Mouse (Mus musculus) ovary, postnatal 10 days (tissue): ENCODE measurements at regions not wholly inside any gene's neighbourhood (a gene's known extent, or its start where the extent isn't known, plus 50 kb on each side); places are given as distances from the start of the nearest gene placed in this dataset.

ENCODE experiments used
- DNase-seq: peaks from one replicate; pipeline ENCODE4 v3.0.0; 2022; ENCODE audit warnings: low spot score

DNA sequence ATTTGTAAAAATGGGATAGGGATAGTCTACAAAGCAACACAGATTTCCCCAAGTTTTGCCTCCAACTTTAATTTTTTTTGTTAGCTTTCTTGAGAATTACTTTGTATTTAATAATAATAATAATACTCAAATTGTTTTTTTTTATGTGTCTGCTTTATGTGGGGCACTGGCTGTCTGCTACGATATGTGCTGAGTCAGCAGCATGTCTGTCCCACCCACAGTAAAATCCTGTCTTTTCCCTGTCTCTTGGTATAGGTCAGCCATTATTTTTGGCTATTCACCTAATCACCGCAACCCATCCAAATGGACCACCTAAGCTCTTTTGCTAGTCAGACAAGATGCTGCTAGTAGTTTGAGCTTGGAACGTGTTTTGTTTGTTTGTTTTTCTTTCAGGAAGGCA lies 473.0 kb downstream of the Hs3st4 start:
- DNase-seq: no peak

DNA sequence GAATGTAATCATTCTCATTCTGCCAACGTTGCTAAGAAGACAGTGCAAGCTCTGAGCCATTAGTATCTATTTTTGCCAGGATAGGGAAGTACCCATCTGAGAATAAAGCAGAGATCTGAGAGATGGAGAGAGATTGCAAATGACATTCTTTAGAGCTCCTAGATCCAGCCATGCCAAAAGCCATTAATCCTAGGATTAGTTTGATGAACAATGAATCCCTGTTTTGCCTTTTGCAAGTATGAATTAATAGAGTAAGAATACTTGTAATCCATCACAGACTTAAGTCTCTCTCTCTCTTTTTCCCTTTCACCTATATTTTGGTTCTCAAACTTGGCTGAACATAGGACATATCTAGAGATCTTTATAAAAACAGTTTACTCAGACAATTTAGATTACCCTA lies 504.7 kb downstream of the Hs3st4 start:
- DNase-seq: no peak

DNA sequence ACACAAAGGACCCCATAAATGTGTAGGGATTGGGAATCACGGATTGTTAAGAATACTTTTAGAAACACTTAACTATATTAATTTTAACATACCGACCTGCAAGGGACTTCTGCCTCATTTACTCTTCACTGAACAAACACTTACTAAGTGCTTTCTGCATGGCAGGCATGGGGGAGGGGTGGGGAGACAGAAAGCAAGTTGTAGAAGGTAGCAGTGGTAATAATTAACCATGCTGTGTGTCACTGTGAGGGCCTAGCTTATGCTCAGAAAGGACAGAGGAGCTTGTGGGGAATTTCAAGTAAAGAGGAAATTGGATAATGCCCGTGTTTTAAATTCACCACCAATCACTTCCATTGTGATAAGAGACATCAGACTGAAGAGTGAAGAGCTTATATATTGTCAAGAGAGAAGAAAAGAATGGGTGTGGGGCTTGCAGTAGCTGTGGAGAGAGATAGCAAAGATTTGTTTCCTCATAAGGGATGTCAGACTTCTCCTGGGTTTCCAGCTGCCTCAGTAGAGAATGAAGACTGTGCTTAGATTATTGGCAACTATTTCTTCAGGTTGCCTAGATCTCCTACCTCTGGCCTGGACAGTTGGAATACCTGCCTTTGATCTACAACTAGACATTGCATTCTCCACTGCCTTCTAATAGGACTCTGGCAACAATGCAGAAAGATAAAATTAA lies 508.6 kb downstream of the Hs3st4 start:
- DNase-seq: no peak

DNA sequence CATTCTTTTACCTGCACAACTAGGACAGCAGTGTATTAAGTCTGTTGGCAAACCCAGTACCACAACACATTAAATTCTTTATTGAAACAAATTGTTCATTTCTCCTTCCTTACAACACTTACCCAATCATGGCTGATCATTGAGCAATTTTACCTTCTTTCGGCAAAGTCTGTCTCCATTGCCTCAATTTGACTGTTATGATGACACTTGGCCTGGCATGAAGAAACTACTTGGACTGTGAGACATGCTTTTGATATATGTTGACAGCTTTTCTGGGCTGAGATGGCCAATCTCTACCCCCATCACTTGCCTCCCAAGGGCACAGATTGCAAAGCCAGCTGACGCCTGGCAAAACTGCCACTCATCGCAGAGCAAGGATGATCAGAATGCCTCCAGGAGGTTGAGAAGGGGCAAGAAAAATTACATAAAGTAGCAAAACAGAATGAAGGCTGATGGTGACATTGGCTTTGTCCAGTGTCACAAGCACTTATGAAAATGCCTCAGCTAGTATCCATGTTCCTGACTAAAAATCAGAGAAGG lies 509.3 kb downstream of the Hs3st4 start:
- DNase-seq: no peak

DNA sequence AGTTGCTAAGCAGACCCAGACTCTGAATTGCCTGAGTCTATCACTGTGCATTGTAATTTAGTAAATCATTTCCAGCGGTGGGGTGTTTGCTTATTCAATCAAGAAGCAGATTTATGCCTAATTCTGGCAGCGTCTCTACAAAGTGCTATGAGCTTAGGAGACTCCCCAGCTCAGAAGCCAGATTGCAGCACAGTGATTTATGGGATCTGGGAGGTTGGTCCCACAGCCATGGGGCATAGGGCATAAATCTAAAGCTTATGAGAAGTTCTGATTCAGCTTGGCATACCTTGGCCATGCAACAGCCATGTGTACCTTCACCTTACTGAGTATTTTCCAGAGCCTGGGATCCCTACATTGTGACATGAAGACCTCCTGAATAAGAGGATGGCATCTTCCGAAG lies 518.0 kb downstream of the Hs3st4 start:
- no peak for DNase-seq

DNA sequence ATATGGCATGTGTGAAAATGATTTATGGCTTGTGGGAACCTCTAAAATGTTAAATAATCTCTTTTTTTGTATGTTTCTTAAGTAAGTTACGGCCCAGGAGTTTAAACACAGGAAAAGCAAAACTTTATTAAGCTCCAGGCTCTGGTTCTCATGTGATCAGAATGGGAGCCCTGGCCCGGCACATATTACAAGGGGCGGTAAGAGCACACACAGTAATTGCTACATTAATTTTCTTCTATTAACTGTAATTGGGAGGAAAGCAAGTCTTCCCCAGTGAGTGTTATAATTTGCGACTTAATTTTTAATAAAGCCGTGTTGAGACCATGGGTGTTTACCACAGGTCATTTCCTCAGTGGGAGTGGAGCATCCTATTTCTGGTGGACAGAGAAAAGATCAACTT lies 520.1 kb downstream of the Hs3st4 start:
- no peak for DNase-seq

DNA sequence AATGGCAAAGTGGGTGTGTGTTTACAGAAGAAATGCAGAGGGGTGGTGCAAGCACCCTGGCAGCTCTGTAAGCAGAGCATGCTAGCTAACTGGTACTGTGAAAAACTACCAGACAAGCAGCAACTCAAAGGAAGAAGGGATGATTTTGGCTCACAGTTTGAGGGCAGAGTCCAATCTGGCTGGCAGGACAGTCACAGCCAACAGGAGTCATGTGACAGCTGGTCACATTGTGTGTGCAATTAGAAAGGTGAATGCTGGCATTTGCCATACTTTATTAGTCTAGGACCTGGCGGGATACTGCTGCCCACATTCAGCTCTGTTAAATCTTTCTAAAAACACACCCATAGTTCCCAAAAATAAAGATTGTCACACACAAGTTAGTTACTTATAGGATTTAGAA lies 566.4 kb downstream of the Hs3st4 start:
- DNase-seq: no peak

DNA sequence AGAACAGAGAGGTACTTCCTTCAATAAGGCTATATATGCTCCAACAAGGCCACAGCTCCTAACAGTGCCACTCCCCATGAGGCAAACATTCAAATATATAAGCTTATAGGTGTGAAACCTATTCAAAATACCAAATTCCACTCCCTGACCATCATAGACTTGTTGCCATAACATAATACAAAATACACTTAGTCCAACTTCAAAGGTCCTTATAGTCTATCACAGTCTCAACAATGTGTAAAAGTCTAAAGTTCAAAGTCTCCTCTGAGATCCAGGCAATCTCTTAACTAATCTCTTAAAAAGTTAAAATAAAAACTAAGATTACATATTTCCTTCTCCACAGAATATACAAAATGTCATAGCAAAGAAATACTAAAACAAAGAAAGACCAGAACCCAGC lies 574.5 kb downstream of the Hs3st4 start:
- DNase-seq: no peak

DNA sequence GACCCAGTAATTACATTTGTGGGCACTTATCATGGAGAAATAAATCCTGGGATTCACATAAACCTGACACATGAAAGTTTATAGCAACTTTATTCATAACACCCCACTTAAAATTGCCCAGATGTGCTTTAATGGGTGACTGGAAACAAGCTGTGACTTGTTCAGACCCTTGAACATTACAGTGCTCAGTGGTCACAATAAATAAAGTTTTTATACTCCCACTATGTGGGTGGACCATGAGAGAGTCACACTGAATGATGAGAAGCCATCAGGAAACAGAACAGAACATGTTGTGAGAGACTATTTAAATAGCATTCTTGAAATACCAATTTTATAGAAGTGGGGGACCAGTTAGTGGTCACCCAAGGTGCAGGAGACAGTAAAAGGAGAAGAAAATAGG lies 588.1 kb downstream of the Hs3st4 start:
- DNase-seq: no peak

DNA sequence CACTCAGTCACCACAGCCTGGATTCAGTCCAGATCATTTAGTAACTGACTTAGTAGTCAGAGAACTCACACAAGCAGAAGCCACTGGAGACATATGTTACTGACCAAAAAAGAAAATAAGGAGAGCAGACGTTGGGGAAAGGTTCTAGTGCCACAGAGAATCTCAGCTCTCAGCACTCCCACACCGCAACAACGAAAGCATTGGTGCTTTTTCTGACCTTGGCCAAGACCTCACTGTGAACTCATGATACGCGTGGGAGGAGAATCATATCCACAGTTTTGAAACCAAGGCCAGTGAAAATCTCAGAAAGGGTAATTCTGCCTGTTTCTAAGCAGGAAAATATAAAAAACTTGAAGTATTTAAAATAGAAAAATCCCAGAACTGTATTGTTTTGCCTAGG lies 591.0 kb downstream of the Hs3st4 start:
- DNase-seq: no peak

DNA sequence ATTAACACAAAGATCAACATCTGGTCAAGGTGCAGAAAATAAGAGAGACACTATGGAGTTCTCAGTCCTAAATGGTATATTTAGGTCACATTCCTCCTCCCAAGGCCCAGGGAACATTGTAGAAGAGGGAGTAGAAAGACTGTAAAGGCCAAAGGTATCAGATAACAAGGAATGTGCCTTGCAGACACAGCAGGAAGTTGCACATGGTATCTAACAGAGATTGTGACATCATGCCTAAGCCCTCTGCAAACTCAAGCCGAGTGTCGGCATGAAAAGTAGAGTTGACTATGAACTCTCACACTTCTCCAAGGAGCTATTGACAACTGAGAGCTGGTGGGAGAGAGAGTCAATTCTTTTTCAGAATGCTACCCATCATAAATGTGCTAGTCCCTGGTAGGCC lies 598.7 kb downstream of the Hs3st4 start:
- no peak for DNase-seq

DNA sequence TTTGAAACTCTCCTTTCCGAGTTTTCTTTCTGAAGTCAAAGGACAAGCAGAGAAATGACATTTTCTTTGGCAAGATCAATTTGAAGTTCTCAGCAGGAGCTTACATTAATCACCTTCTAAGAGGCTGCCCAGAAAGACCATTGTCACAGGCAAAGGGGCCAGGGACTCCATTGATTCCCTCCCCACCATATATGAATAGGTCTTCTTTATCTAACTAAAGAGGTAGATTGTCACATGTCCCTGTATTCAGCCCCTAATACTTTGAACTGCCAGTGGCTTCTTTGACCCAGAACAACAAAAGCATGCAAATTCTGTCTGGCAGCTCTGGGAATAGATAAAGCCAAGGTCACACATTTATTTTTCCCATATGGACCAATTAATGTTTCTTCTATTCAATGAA lies 602.6 kb downstream of the Hs3st4 start:
- no peak for DNase-seq

DNA sequence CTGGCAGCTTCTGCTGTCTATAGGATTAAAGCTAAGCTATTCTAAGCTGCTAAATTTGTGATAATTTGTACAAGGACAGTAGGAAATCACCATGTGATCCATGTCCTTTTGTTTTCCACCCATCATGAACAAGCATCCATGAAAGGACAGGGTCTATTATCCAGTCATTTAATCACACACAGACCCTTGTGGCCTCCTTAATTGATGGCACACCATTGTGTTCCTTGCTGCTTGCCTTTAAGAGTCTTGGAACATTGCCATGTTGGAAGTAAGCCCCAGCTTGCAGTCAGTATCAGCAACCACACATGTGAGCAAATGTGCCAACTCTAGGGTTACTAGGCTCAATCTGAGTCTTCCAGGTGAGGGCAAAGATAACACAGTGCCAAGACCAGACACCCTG lies 608.7 kb downstream of the Hs3st4 start:
- DNase-seq: no peak

DNA sequence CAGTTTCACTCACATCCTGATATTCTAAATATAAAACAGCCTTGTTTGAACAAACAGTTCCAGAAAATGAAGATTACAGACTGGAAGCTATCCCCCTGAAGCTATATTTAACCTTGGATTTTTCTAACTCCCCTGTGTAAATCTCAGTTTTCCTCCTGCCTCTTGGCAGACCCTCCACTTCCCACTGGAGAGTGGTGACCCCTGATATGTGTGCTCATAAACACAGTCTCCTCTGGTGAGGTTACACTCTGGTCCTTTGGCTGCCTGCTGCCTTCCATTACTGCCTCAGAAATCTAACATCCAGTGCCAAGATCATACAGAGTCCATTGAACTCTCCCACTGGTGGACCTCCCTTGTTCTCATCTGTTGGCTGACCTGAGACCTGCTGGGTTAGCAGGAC lies 610.8 kb downstream of the Hs3st4 start:
- no peak for DNase-seq

DNA sequence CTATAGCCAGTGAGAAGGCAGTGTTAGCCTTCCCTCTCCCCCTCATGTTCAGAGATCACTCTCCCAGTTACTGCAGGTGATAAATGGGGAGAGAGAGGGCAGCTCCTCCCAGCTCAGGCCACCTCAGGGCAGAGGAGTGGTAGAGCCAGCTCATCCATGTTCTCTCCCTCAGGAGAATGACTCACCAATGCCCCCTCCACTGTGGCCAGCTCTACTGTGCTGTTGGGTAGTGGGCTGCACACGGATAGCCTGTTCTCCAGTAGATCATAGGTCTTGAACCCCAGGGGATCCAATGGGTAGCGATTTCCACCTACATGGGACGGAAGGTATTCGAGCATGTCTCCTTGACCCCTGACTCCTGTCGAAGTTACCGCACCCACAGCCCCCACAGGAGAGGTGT lies 618.1 kb downstream of the Hs3st4 start:
- no peak for DNase-seq

DNA sequence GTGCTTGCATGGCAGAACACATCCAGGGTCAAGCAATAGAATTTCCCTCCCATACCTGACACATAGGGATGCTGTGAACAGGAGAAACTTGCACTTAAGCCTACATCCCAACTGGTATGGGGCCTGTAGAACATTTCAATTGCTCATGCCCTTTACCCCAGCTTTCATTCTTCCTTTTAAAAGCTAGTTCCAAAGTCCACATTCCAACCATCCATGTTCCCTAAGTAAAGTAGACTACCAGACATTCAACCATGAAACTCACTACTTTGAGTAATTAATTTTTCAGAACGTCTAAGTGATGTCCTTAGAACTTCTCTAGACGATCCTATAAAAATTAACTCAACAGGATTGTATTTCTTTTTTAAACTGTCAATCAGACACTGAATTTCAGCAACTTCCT lies 621.9 kb downstream of the Hs3st4 start:
- DNase-seq: no peak

DNA sequence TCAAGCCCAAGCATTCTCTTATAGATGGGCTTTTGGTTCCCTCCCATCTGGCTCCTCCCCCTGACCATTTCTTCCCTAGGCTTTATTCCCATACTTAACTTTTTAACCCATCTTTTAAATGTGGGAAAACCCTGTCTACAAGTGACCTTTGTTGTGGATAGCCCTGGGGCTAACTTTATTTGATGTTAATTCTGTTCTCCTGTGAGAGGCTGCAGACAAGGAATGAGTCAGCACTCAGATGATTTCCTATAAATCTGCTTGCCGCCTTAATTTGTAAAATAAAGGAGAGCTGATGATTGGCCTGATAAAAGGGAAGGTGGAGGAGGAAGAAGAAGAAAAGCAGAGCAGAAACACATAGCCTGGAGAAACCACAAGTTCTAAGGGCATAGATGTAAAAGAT lies 623.3 kb downstream of the Hs3st4 start:
- no peak for DNase-seq

DNA sequence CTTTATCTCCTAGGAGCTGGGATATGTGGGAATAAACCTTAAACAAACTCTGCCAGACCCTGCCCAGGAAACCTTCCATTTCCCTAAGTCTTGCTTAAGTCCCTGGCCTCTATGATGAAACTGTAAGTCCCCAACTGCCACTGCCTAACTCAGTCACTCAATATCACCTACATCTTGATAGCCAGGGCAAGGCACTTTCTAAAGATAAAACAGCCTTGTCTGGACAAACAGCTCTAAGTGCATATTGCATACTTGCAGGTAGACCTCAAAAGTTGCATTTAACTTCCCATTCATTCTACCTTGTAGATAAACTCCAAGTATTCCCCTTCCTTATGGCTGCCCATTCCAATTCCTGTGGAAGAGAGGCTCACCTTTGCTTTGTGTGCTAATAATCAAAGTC lies 624.4 kb downstream of the Hs3st4 start:
- no peak for DNase-seq

DNA sequence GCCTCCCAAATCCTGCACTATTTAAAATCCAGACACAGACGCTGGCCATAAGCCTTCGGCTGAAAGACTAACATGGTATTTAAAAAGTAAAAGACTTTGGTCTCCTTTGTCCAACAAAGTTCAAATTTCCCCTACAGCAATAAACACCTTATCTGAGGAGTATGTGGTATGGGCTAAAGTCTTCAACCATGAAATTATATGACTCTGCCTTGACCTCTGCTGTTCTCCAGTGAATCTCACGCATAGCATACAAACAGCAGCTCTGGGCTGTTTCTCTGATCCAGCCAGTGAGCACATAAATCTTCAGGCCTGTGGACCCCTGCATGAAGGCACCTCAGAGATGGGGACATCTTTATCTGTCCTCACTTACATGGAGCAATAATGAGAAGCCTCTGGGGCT lies 627.8 kb downstream of the Hs3st4 start:
- DNase-seq: no peak

DNA sequence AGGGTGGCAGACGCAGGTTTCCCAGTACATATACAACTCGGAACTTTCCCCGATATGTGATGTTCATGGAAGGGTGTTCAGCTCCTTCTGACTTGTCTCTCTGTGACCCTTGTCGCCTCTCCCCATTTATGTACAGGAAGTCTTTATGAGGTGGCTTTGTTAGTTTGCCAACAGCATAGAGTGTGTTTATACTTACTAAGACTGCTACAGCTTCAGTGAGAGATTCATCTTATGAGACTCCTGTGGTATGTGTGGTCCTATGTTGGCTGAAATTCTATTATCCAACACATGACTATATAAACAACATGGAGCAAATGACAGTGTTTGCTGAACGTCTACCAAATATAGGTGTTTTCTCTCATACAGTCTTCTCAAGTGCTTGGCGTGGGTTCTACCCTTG lies 664.5 kb downstream of the Hs3st4 start:
- no peak for DNase-seq

DNA sequence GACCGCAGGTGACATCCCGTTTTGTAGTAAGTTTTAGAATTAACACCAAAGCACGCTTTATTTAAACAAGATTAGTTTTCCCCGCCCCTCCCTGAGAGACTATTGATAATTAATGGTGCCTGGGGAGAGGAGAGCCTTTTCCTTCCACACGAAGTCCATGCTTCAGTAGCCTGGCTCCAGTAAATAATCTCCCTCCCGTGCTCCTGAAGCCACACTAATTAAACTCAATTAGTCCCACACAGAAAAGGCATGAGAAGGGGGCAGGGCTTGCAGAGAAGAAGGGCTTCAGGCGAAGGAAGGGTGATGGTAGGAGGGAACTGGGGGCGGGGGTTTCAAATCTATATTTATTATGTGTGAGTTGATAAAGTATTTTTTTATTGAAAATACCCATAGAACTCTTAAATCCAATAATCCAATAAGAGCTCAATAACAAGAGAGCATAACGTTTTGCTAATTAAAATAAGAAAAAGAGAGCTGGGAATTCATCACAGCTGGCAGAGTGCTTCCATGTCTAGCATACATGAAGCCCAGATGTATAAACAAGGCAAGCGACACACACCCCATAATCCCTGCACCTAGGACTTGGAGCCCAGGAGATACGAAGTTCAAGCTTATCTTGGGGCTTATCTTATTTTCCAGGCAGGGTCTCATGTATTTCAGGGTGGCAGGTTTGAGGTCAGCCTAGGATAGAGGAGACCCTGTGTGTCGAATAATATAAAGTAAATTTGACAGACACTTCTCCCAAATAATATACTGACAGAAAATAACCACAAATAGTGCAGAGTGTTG lies 684.7 kb downstream of the Hs3st4 start:
- no peak for DNase-seq

DNA sequence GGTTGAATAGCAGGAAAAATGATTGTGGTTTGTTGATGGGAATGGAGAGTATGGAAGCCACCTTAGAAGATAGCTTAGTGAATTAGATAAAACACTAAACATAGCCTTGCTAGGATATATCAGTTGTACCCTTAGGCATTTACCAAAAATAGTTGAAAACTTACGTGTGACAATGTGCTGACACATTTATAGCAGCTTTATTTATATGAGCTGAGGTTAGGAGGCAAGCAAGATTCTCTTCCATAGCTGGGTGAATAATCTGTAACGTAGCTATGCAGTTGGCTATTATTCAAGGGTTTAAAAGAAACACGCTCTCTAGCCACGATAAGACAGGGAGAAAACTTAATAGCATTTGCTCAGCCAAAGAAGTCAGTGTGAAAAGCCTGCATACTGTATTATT lies 685.4 kb downstream of the Hs3st4 start:
- DNase-seq: no peak

DNA sequence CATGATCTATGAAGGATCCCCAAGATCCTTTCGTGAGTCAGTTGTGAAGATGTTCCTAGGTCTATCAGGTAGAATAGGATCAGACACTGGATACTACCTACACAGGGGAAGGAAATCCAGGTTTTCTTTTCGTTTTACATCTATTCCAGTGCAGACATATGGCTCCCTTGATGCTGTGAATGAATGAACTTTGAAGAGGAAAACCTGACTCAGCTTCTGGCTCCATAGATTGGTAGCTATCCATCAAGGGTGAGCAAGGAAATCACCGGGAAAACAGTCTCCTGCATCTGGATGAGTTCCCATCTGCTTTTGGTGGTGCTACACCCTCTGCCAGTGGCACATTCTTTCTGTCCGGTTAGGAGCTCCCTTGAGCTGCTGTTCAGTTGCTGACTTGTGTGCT lies 687.8 kb downstream of the Hs3st4 start:
- DNase-seq: no peak

DNA sequence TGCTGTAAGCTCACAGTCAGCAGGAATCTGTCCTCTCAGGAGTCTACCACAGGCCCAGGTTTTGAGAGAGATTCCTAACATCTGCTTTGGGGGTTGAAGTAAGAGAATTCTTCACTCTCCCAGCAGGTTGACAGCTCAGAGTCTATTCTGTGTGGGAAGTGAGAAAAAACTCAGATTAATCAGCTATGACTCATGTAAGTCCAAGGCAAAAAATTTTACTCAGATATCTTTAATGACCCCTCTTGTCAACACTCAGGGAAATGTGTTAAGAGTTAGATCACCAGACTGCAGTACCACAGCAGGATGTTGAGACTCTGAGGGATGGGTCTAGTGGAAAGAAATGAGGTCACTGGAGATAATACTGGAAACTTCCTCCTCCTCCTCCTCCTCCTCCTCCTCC lies 688.4 kb downstream of the Hs3st4 start:
- no peak for DNase-seq
